Mouse (Mus musculus): ENCODE measurements around the gene Art4. TPM values are rescaled to one million over a fixed set of nuclear protein-coding genes. Genes with fewer than 3 reads are reported as not detected.
A peak's percentile ranks its signal among the peaks of the same experiment; 100 is the strongest.

Gene Art4
- polyA plus RNA-seq, 1 experiment from 2014 or later = 2.2 TPM

DNA sequence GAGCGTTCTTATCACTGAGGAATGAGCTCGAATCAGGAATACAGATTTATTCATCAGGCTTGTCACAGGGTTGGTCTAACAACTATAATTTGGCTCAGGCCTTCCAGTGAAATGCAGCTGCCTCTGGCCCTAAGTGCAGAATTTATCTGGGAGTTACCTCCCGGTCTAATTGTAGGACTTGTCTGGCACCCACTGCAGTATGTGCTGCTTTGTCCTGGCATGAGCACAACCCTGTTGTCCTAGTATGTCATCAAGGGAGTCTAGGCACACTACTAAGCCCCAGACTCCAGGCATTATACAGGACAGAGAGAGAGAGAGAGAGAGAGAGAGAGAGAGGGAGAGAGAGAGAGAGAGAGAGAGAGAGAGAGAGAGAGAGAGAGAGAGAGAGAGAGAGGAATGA, 20.2 kb downstream of the Art4 start:
- 85% methylated on average over 3 of the region's 3 CpGs for WGBS
- no peaks in the 10 kb centered on the region for H3K27me3 ChIP-seq (replicated peaks; ENCODE audit: low read depth, poor library complexity, severe bottlenecking)
- no peak overlapping the region for H3K4me3 ChIP-seq
- H3K4me1 ChIP-seq = no peaks in the 10 kb centered on the region
- no peak overlapping the region for H3K27ac ChIP-seq (replicated peaks)
- no peaks in the 10 kb centered on the region for H3K9me3 ChIP-seq
- no peaks in the 10 kb centered on the region for H3K36me3 ChIP-seq (replicated peaks)
- DNase-seq (ENCODE audit: low spot score) = no peak

DNA sequence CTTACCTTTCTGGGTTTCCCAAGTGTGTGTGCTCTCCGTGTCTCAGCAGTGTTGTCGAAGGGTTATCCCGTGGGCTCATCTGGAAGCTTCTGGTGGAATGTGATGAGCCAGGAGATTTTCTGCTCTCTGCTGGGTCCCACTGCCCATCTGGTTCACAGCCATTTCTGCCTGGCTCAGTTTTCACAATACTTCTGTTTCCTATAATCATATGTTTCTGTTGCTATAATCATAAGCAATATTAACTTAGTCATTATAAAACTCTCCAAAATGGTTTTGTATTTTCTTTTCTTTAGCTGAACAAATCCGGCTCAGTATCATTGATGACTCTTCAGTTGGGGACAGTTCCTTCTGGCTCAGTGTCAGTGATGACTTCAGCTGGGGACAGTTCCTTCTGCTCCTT, 22.2 kb downstream of the Art4 start, which contains the start of gene Smco3:
Gene Smco3, minus strand, starts transcription at position 101 of the 400 bp plus-strand sequence.
- no peaks in the 10 kb centered on the region for H3K4me1 ChIP-seq
- no peaks in the 10 kb centered on the region for H3K9me3 ChIP-seq
- H3K27me3 ChIP-seq (replicated peaks; ENCODE audit: low read depth, poor library complexity, severe bottlenecking) = no peaks in the 10 kb centered on the region
- 53% methylated on average over 4 of the region's 4 CpGs for WGBS
- H3K36me3 ChIP-seq (replicated peaks) = no peaks in the 10 kb centered on the region
- DNase-seq (ENCODE audit: low spot score) = no peak
- no peak within 1 kb of the TSS for H3K27ac ChIP-seq (replicated peaks)
- H3K4me3 ChIP-seq = no peak within 1 kb of the TSS

DNA sequence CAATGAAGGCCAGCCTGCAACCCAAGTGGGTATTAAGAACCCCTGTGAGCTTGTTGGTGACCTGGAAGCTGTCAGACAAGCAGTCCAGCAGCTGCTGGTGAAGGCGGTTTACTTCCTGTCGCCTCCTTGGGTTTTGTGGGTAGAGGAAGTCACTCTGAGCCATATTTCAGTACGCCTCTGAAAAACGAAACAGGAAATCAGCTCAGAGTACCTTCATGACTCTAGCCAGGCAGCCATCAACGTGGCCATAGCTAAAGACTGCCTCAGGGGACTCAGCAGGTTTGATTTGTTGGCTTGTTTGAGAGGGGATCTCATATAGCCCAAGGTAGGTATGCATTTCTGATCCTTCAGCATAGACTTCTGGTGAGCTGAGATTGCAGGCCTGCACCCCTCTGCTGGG, 25.8 kb downstream of the Art4 start:
- H3K36me3 ChIP-seq (replicated peaks) = no peaks in the 10 kb centered on the region
- H3K9me3 ChIP-seq = no peaks in the 10 kb centered on the region
- no peak for DNase-seq (ENCODE audit: low spot score)
- H3K27me3 ChIP-seq (replicated peaks; ENCODE audit: low read depth, poor library complexity, severe bottlenecking) = no peaks in the 10 kb centered on the region
- H3K4me1 ChIP-seq = peaks cover 10% of the 10 kb centered on the region; the same call in 1 of the 2 replicates
- 71% methylated on average over 5 of the region's 5 CpGs for WGBS
- H3K4me3 ChIP-seq = no peak overlapping the region
- no peak overlapping the region for H3K27ac ChIP-seq (replicated peaks)

DNA sequence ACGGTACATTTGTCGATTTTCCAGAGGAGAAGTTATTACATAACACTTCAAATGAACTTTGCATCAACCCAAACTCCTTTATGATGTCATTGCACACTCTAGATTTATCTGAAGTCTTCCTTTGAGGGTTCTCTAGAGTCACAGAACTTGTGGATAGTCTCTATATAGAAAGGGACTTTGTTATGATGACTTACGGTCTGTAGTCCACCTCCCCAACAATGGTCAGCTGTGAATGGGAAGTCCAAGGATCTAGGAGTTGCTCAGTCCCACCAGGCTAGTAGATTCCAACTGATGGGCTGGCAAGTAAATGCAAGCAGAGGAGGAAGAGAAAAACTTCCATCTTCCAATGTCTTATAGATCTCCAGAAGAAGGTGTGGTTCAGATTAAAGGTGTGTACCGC, 28.9 kb downstream of the Art4 start:
- H3K4me3 ChIP-seq = peak overlapping the region; percentile 99
- H3K36me3 ChIP-seq (replicated peaks) = peaks cover 22% of the 10 kb centered on the region
- WGBS = 33% methylated on average over 4 of the region's 4 CpGs
- H3K4me1 ChIP-seq = peaks cover 14% of the 10 kb centered on the region; the same call in 1 of the 2 replicates
- H3K27me3 ChIP-seq (replicated peaks; ENCODE audit: low read depth, poor library complexity, severe bottlenecking) = no peaks in the 10 kb centered on the region
- peak overlapping the region; percentile 98 for H3K27ac ChIP-seq (replicated peaks)
- H3K9me3 ChIP-seq = no peaks in the 10 kb centered on the region
- DNase-seq (ENCODE audit: low spot score) = no peak

DNA sequence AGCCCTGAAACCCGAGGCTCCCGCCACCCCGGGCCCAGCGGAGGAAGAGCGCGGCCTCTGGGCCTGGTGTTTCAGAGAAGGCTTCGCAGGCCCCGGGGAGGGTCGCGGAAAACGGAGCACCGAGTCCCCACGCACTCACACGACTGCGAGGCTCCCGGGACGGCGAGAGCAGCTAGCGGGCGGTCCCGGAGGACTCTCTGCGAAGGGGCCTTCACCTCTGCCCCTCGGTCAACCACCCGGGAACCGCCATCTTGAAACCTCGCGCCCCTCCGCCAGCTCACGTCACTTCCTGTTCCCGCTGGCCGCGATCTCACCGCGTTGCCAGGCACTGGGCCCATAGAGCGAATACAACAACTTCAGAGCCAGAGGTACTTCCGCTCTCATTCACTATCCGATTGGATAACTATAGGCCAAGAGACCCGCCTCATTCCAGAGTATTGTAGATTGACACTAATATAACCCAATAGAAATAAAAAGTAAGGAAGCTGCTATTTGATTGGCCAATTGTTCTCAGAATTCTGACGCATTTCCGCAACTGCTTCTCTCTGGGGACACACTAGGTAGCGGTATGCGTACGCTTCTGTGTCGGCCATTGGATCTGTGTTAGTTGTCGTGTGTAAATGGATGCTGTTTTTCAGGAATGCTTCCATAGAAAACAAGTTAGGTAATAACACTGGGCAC, 29.5 kb downstream of the Art4 start, which contains the start of gene Wbp11:
Gene Wbp11, minus strand, starts transcription at position 353 of the 681 bp plus-strand sequence.
- no peaks in the 10 kb centered on the region for H3K27me3 ChIP-seq (replicated peaks; ENCODE audit: low read depth, poor library complexity, severe bottlenecking)
- no peaks in the 10 kb centered on the region for H3K9me3 ChIP-seq
- peak; percentile 97 for DNase-seq (ENCODE audit: low spot score)

DNA sequence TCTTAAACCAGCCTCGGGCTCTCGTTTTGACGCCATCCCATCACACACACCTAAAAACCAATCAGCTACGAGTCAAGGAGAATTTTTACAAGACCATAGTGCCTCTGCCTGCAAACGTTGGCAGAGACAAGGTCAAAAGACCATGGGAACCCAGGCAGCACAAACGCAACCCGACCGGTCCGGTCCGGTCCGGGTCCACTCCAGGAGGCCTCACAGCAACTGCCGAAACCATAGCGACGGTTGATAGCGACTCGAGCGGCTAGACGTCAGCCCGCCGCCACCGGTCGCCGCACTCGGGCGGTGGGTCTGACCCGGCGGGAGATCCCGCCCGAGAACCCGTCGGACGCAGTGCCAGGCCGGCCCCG, 30.0 kb downstream of the Art4 start, which contains the start of gene BC049715:
Gene BC049715, plus strand, starts transcription at position 111 of the 365 bp plus-strand sequence.
- WGBS = under 1% methylated on average over 34 of the region's 34 CpGs
- no peaks in the 10 kb centered on the region for H3K27me3 ChIP-seq (replicated peaks; ENCODE audit: low read depth, poor library complexity, severe bottlenecking)
- no peak for DNase-seq (ENCODE audit: low spot score)
- H3K27ac ChIP-seq (replicated peaks) = peak within 1 kb of the TSS; percentile 98
- H3K9me3 ChIP-seq = no peaks in the 10 kb centered on the region
- H3K36me3 ChIP-seq (replicated peaks) = peaks cover 31% of the 10 kb centered on the region
- H3K4me1 ChIP-seq = peaks cover 14% of the 10 kb centered on the region; the same call in 1 of the 2 replicates
- H3K4me3 ChIP-seq = peak within 1 kb of the TSS; percentile 99

More for the DNA sequence above, 29.5 kb downstream of the Art4 start, which contains the start of gene Wbp11:
- Histone ChIP-seq H3K4me3 (peak within 1 kb of the TSS; percentile 99), H3K36me3 (replicated peaks) (peaks cover 26% of the 10 kb centered on the region), H3K27ac (replicated peaks) (peak within 1 kb of the TSS; percentile 98), H3K4me1 (peaks cover 14% of the 10 kb centered on the region; the same call in 1 of the 2 replicates)
- under 1% methylated on average over 45 of the region's 45 CpGs for WGBS

DNA sequence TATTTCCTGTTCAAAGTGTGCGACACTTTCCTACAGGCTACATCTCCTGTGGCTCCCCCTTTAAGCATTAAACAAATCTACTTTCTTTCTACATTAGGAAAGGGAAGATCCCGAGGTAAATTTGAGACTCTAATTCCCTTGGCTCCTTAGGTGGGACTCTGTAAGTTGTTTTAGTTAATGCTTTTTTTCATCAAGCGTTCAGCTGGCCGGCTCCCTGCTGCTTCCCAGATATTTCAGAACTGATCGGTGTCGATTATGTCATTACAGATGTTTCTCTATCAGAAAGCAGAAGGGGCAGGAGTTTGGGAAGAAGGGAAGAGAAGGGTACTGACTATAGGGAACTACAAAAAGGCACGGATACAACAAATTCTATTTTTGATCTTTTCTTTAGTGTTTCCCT, 30.4 kb downstream of the Art4 start:
- Histone ChIP-seq H3K4me1 (peaks cover 14% of the 10 kb centered on the region; the same call in 1 of the 2 replicates), H3K27me3 (replicated peaks; ENCODE audit: low read depth, poor library complexity, severe bottlenecking) (no peaks in the 10 kb centered on the region), H3K27ac (replicated peaks) (peak overlapping the region; percentile 98), H3K4me3 (peak overlapping the region; percentile 99), H3K36me3 (replicated peaks) (peaks cover 35% of the 10 kb centered on the region), H3K9me3 (no peaks in the 10 kb centered on the region)
- 19% methylated on average over 7 of the region's 7 CpGs for WGBS
- DNase-seq (ENCODE audit: low spot score) = no peak

DNA sequence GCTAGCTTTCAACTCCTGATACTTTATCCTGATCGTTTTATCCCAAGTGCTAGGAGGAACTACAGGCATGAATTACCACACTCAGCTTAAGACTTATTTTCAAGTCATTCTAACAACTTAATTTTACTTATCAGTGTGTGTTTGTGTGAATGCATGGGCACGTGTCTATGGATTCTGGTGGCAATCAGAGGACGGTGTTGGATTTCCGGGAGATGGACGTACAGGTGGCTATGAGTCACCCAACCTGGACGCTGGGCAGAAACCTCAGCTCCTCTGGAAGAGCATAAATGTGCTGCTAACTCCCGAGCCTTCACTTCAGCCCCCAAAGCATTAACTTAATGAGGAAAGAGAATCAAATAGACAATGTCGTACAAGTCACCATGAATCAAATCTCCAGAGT, 32.5 kb downstream of the Art4 start:
- WGBS = 92% methylated on average over 8 of the region's 8 CpGs
- Histone ChIP-seq H3K4me1 (peaks cover 14% of the 10 kb centered on the region; the same call in 1 of the 2 replicates), H3K27ac (replicated peaks) (no peak overlapping the region), H3K4me3 (no peak overlapping the region), H3K27me3 (replicated peaks; ENCODE audit: low read depth, poor library complexity, severe bottlenecking) (no peaks in the 10 kb centered on the region), H3K9me3 (no peaks in the 10 kb centered on the region), H3K36me3 (replicated peaks) (peaks cover 56% of the 10 kb centered on the region)
- DNase-seq (ENCODE audit: low spot score) = no peak

DNA sequence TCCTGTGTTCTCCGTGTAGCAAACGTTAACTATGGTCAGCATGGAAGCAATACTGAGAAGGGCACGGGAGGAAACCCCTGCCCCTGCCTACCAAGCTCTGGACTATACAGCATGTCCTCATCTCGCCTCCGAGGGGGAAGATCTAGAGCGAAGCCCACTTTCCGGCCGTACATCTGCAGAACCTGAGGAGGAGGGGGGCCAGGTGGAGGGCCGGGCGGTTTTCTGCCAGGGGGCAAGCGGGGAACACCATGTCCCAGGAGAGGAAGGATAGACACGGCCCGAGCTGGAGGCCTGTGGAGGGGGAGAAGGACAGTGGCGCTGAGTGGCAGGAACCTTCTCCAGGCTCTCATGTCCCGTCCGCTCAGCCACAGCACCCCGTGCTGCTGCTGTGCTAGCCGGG, 36.4 kb downstream of the Art4 start:
- peaks cover 94% of the 10 kb centered on the region for H3K36me3 ChIP-seq (replicated peaks)
- 92% methylated on average over 18 of the region's 18 CpGs for WGBS
- no peak for DNase-seq (ENCODE audit: low spot score)
- H3K4me1 ChIP-seq = no peaks in the 10 kb centered on the region
- no peak overlapping the region for H3K4me3 ChIP-seq
- no peaks in the 10 kb centered on the region for H3K9me3 ChIP-seq
- no peaks in the 10 kb centered on the region for H3K27me3 ChIP-seq (replicated peaks; ENCODE audit: low read depth, poor library complexity, severe bottlenecking)
- H3K27ac ChIP-seq (replicated peaks) = no peak overlapping the region

DNA sequence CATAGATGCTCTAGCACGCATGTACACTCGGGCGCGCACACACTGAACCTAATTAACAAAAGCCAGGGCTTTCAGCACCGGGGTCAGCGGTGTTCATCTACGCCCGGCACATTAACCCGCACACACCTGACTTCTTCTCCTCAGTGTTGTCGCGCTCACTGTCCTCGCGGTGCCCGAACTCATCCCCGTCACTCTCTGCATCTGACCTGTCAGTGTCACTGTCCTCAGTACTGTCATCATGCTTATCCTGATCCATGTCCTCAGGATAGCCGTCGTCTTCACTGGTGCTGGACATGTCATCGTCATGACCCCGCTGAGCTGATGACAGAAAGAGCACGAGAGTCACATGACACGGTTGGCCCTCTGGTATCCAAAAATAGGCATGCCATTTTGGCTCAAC, 37.2 kb downstream of the Art4 start:
- no peak for DNase-seq (ENCODE audit: low spot score)
- H3K9me3 ChIP-seq = no peaks in the 10 kb centered on the region
- H3K4me3 ChIP-seq = no peak overlapping the region
- no peaks in the 10 kb centered on the region for H3K27me3 ChIP-seq (replicated peaks; ENCODE audit: low read depth, poor library complexity, severe bottlenecking)
- no peaks in the 10 kb centered on the region for H3K4me1 ChIP-seq
- H3K27ac ChIP-seq (replicated peaks) = no peak overlapping the region
- H3K36me3 ChIP-seq (replicated peaks) = peaks cover 96% of the 10 kb centered on the region
- 95% methylated on average over 21 of the region's 21 CpGs for WGBS

DNA sequence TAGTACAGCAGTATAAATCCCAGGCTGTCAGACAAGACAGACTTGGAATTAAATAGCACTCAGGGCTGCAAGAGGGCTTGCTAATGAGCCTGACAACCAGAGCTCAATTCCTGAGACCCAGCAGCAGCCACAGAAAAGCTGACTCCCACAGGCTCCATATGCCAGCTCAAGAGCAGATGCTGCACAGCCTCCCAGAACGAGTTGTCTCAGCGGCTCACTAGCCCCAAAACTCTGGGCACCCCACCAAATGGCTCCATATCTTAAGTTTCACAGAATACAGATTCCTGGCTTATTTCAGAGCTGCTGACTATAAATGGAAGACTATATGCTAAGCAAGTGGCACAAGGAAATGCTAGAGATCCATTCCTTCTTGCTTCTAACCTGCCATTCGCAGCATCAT, 40.0 kb downstream of the Art4 start:
- Histone ChIP-seq H3K9me3 (no peaks in the 10 kb centered on the region), H3K4me3 (no peak overlapping the region), H3K36me3 (replicated peaks) (peaks cover 97% of the 10 kb centered on the region), H3K27me3 (replicated peaks; ENCODE audit: low read depth, poor library complexity, severe bottlenecking) (no peaks in the 10 kb centered on the region), H3K27ac (replicated peaks) (no peak overlapping the region), H3K4me1 (no peaks in the 10 kb centered on the region)
- no peak for DNase-seq (ENCODE audit: low spot score)
- 93% methylated on average over 3 of the region's 3 CpGs for WGBS

DNA sequence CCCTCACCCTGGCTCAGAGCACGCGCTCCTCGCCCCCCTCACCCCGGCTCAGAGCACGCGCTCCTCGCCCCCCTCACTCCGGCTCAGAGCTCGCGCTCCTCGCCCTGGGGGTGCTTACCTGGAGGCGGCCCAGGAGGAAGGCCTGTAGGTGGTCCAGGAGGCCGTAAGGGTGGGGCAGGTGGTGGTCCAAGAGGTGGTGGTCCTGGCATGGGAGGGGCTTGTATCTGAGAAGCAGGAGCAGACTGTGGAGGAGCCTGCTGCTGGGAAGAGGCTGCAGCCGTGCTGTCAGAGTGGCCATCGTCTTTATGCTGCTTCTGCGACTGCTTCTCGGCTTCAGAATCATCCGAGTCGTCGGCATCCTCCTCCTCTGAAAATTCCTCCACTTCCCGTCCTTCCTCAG, 40.7 kb downstream of the Art4 start:
- Histone ChIP-seq H3K4me1 (no peaks in the 10 kb centered on the region), H3K4me3 (no peak overlapping the region), H3K36me3 (replicated peaks) (peaks cover 97% of the 10 kb centered on the region), H3K27ac (replicated peaks) (no peak overlapping the region), H3K9me3 (no peaks in the 10 kb centered on the region), H3K27me3 (replicated peaks; ENCODE audit: low read depth, poor library complexity, severe bottlenecking) (no peaks in the 10 kb centered on the region)
- 94% methylated on average over 21 of the region's 21 CpGs for WGBS
- no peak for DNase-seq (ENCODE audit: low spot score)

DNA sequence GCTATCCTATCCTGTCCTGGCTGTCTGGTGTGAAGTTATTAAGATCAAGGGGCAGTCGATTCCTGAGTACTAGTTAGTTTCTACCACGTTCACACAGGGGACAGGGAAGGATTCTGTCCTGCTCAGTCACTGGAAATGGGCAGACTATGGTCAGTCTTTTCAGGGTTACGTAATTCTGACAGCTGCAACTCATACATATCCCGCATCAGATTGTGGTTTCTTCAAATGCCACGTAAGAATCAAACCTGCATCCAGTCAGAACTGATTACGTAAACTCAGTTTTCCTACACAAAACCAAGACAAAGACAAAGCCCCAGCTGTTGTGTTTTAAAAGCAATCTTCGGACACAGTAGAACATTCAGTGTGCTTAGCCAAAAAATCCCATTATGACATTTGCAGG, 42.2 kb downstream of the Art4 start:
- DNase-seq (ENCODE audit: low spot score) = no peak
- peaks cover 96% of the 10 kb centered on the region for H3K36me3 ChIP-seq (replicated peaks)
- 94% methylated on average over 7 of the region's 7 CpGs for WGBS
- no peaks in the 10 kb centered on the region for H3K9me3 ChIP-seq
- H3K27ac ChIP-seq (replicated peaks) = no peak overlapping the region
- no peaks in the 10 kb centered on the region for H3K27me3 ChIP-seq (replicated peaks; ENCODE audit: low read depth, poor library complexity, severe bottlenecking)
- no peaks in the 10 kb centered on the region for H3K4me1 ChIP-seq
- no peak overlapping the region for H3K4me3 ChIP-seq
